Mouse (Mus musculus): Measurements from ENCODE around the gene Necab2.

GRCm38 (mm10) chr8:119461356-119461755, 14.8 kb downstream of the Necab2 start:
- TF ChIP-seq CTCF (IDR thresholded peaks at IDR 0.05; ENCODE audit: borderline replicate concordance, insufficient read depth, low read length) (no peak), POLR2A (IDR thresholded peaks at IDR 0.05; ENCODE audit: low read depth, low read length) (no peak)
